Mouse (Mus musculus) kidney, embryonic 16.5 days (tissue): ENCODE measurements around the gene Med29. TPM values are rescaled to one million over a fixed set of nuclear protein-coding genes. Genes with fewer than 3 reads are reported as not detected.

Experiments used
- ATAC-seq: fragments of 200-750 bp; cut with Nextera tagmentation; 2 replicates; pipeline ENCODE4 v1.8.0; 2017; ENCODE audit warnings: moderate TSS enrichment; ENCODE audit not compliant: low FRiP score, low TSS enrichment
- H3K27ac ChIP-seq: fragments of 300-500 bp; sonication (generic); 2 replicates; pipeline ENCODE4 v1.5.1; 2014; ENCODE audit warnings: low read length
- H3K27me3 ChIP-seq: fragments of 300-500 bp; sonication (generic); 2 replicates; pipeline ENCODE4 v1.6.1; 2014; ENCODE audit warnings: low read length, control low read depth, mixed read lengths; ENCODE audit not compliant: insufficient read depth
- H3K36me3 ChIP-seq: fragments of 300-500 bp; sonication (generic); 2 replicates; pipeline ENCODE4 v1.6.1; 2014; ENCODE audit warnings: low read length, control low read depth, mixed read lengths; ENCODE audit not compliant: insufficient read depth
- H3K4me1 ChIP-seq: fragments of 300-500 bp; sonication (generic); 2 replicates; pipeline ENCODE4 v1.6.1; 2014; ENCODE audit warnings: low read length, control low read depth, mixed read lengths; ENCODE audit not compliant: insufficient read depth
- H3K4me2 ChIP-seq: fragments of 300-500 bp; sonication (generic); replicated peaks from 2 replicates; pipeline ENCODE4 v1.6.1; 2014; ENCODE audit warnings: low read depth, low read length
- H3K4me3 ChIP-seq: fragments of 300-500 bp; sonication (generic); 2 replicates; pipeline ENCODE4 v1.5.1; 2014; ENCODE audit warnings: mild to moderate bottlenecking, low read length
- H3K9ac ChIP-seq: fragments of 300-500 bp; sonication (generic); replicated peaks from 2 replicates; pipeline ENCODE4 v1.6.1; 2014; ENCODE audit warnings: low read length
- H3K9me3 ChIP-seq: fragments of 300-500 bp; sonication (generic); 2 replicates; pipeline ENCODE4 v1.6.1; 2016; ENCODE audit warnings: low read length, control low read depth
- WGBS: fragments of 180-500 bp; shearing (Covaris S2); extraction: QIAGEN DNeasy Blood & Tissue Kit; methylation state at CpG from one replicate; pipeline ENCODE4 v1.1.7; 2014; 5-methylcytosine and 5-hydroxymethylcytosine counted together
- polyA plus RNA-seq: library from polyadenylated mRNA; unstranded; fragments of >200 nt; fragmentation: Nextera tagmentation; extraction: Ambion mirVana; gene quantifications from 2 replicates; pipeline ENCODE4 v1.2.1, GENCODE M21; 2015

Gene Med29
- polyA plus RNA-seq, 1 experiment from 2014 or later = 52.9 TPM

GRCm38 (mm10) chr7:28430512-28430911 lies 38.0 kb upstream of the Med29 start:
- ATAC-seq = no peak
- Histone ChIP-seq H3K9me3 (no peaks in the 10 kb centered on the region), H3K4me2 (no peak overlapping the region), H3K4me1 (peaks cover 22% of the 10 kb centered on the region), H3K36me3 (no peaks in the 10 kb centered on the region; the same call in 1 of the 2 replicates), H3K27ac (no peak overlapping the region), H3K9ac (no peak overlapping the region), H3K4me3 (no peak overlapping the region), H3K27me3 (no peaks in the 10 kb centered on the region)
- 70% methylated on average over 1 of the region's 1 CpGs for WGBS

- H3K36me3 ChIP-seq = peaks cover 10% of the 10 kb centered on the region
- ATAC-seq = no peak
- H3K4me1 ChIP-seq = no peaks in the 10 kb centered on the region; the same call in 1 of the 2 replicates
Measured at GRCm38 (mm10) chr7:28427738-28428137, 35.2 kb upstream of the Med29 start.

GRCm38 (mm10) chr7:28423018-28423417 lies 30.5 kb upstream of the Med29 start:
- H3K27me3 ChIP-seq = no peaks in the 10 kb centered on the region

More at GRCm38 (mm10) chr7:28427738-28428137, 35.2 kb upstream of the Med29 start:
- H3K4me2 ChIP-seq = no peak overlapping the region
- H3K4me3 ChIP-seq = no peak overlapping the region
- no peaks in the 10 kb centered on the region for H3K9me3 ChIP-seq
- no peaks in the 10 kb centered on the region for H3K27me3 ChIP-seq
- no peak overlapping the region for H3K9ac ChIP-seq
- H3K27ac ChIP-seq = no peak overlapping the region

GRCm38 (mm10) chr7:28419416-28419815 lies 26.9 kb upstream of the Med29 start:
- no peak for ATAC-seq
- no peak overlapping the region for H3K27ac ChIP-seq
- H3K27me3 ChIP-seq = no peaks in the 10 kb centered on the region
- WGBS = 96% methylated on average over 2 of the region's 2 CpGs
- no peak overlapping the region for H3K4me3 ChIP-seq
- no peak overlapping the region for H3K9ac ChIP-seq
- no peaks in the 10 kb centered on the region for H3K4me1 ChIP-seq
- H3K9me3 ChIP-seq = no peaks in the 10 kb centered on the region
- H3K4me2 ChIP-seq = no peak overlapping the region
- peaks cover 59% of the 10 kb centered on the region for H3K36me3 ChIP-seq

More at GRCm38 (mm10) chr7:28423018-28423417, 30.5 kb upstream of the Med29 start:
- H3K4me2 ChIP-seq = no peak overlapping the region
- H3K27ac ChIP-seq = no peak overlapping the region
- peaks cover 46% of the 10 kb centered on the region for H3K36me3 ChIP-seq
- no peaks in the 10 kb centered on the region for H3K4me1 ChIP-seq
- H3K4me3 ChIP-seq = no peak overlapping the region
- no peaks in the 10 kb centered on the region for H3K9me3 ChIP-seq
- WGBS = 95% methylated on average over 1 of the region's 1 CpGs
- H3K9ac ChIP-seq = no peak overlapping the region
- no peak for ATAC-seq

- 73% methylated on average over 8 of the region's 8 CpGs for WGBS
- H3K4me2 ChIP-seq = no peak overlapping the region
- H3K27ac ChIP-seq = no peak overlapping the region
- H3K36me3 ChIP-seq = peaks cover 64% of the 10 kb centered on the region
- no peaks in the 10 kb centered on the region for H3K9me3 ChIP-seq
- no peaks in the 10 kb centered on the region for H3K27me3 ChIP-seq
- ATAC-seq = 0 out of 2 replicates have a peak, but pooled peaks have one; percentile 31
- no peaks in the 10 kb centered on the region for H3K4me1 ChIP-seq
- no peak overlapping the region for H3K9ac ChIP-seq
- H3K4me3 ChIP-seq = no peak overlapping the region
Measured at GRCm38 (mm10) chr7:28418096-28418670, 25.7 kb upstream of the Med29 start.

GRCm38 (mm10) chr7:28417368-28417767 lies 24.9 kb upstream of the Med29 start:
- H3K9me3 ChIP-seq = no peaks in the 10 kb centered on the region
- no peak overlapping the region for H3K9ac ChIP-seq
- H3K36me3 ChIP-seq = peaks cover 62% of the 10 kb centered on the region
- no peak overlapping the region for H3K27ac ChIP-seq
- no peaks in the 10 kb centered on the region for H3K27me3 ChIP-seq
- no peaks in the 10 kb centered on the region for H3K4me1 ChIP-seq
- H3K4me2 ChIP-seq = no peak overlapping the region
- no peak for ATAC-seq
- no peak overlapping the region for H3K4me3 ChIP-seq

- 93% methylated on average over 4 of the region's 4 CpGs for WGBS
Measured at GRCm38 (mm10) chr7:28412826-28413225, 20.3 kb upstream of the Med29 start.

GRCm38 (mm10) chr7:28410841-28411475 lies 18.4 kb upstream of the Med29 start:
- H3K4me2 ChIP-seq = no peak overlapping the region
- H3K9ac ChIP-seq = no peak overlapping the region
- H3K36me3 ChIP-seq = peaks cover 39% of the 10 kb centered on the region
- no peaks in the 10 kb centered on the region for H3K9me3 ChIP-seq
- peak; percentile 57; the same call in 1 of the 2 replicates for ATAC-seq
- WGBS = 81% methylated on average over 3 of the region's 3 CpGs
- peak overlapping the region; percentile 39; the same call in 1 of the 2 replicates for H3K27ac ChIP-seq
- H3K27me3 ChIP-seq = no peaks in the 10 kb centered on the region
- no peak overlapping the region for H3K4me3 ChIP-seq
- no peaks in the 10 kb centered on the region for H3K4me1 ChIP-seq

More at GRCm38 (mm10) chr7:28412826-28413225, 20.3 kb upstream of the Med29 start:
- Histone ChIP-seq H3K4me3 (no peak overlapping the region), H3K9ac (no peak overlapping the region), H3K9me3 (no peaks in the 10 kb centered on the region), H3K27ac (no peak overlapping the region), H3K27me3 (no peaks in the 10 kb centered on the region), H3K4me1 (no peaks in the 10 kb centered on the region), H3K4me2 (no peak overlapping the region), H3K36me3 (peaks cover 34% of the 10 kb centered on the region)
- no peak for ATAC-seq

- H3K36me3 ChIP-seq = peaks cover 88% of the 10 kb centered on the region
- no peak overlapping the region for H3K9ac ChIP-seq
- H3K4me1 ChIP-seq = no peaks in the 10 kb centered on the region
- no peak for ATAC-seq
- H3K9me3 ChIP-seq = no peaks in the 10 kb centered on the region
- no peak overlapping the region for H3K4me3 ChIP-seq
- no peak overlapping the region for H3K4me2 ChIP-seq
- H3K27me3 ChIP-seq = no peaks in the 10 kb centered on the region
- H3K27ac ChIP-seq = no peak overlapping the region
- WGBS = 73% methylated on average over 3 of the region's 3 CpGs
Measured at GRCm38 (mm10) chr7:28401942-28402341, 9.4 kb upstream of the Med29 start.

GRCm38 (mm10) chr7:28401030-28401429 lies 8.5 kb upstream of the Med29 start:
- Histone ChIP-seq H3K4me3 (no peak overlapping the region), H3K4me2 (no peak overlapping the region), H3K36me3 (peaks cover 88% of the 10 kb centered on the region), H3K9ac (no peak overlapping the region), H3K27me3 (no peaks in the 10 kb centered on the region), H3K27ac (no peak overlapping the region), H3K4me1 (no peaks in the 10 kb centered on the region), H3K9me3 (no peaks in the 10 kb centered on the region)
- WGBS = 100% methylated on average over 1 of the region's 1 CpGs
- no peak for ATAC-seq
